ENCODE assay signal across 8 mouse cellular contexts in the genomic region with DNA sequence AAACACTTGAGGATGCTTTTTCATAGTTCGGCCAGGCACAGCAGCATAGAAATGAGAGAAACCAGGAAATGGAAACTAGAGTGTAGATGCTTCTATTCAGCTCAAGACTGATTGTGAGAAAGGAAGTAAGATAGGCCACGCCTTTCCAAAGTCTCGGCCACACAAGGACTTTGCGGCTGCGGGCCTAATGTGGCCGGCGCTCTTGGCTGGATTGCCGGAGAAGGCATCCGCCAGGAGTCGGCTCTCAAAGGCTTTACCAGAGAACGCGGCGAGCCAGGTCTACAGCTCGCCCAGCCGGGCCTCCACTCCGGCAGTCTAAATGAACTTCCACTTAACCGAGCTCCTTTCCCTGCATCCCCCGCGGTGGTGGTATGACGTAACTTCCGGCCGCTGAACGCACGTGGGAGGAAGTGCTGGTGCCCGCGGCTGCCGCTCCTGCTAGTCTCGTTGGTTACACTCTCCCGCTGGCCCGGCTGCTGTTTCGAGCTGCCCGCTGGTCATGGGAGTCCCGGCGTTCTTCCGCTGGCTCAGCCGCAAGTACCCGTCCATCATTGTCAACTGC. TPM values are rescaled to one million over a fixed set of nuclear protein-coding genes. Genes with fewer than 3 reads are reported as not detected.
DNase-seq lines count a peak whose midpoint lies in the region; ATAC-seq and TF ChIP-seq lines count a peak whose summit lies in the region.

Gene Xrn2 (plus strand): TSS at position 374 of the 562 bp plus-strand sequence.

- peak within 1 kb of the TSS; percentile 88 for H3K9ac ChIP-seq in CH12.LX (ENCODE audit: insufficient read depth, low read depth)
- H3K9ac ChIP-seq in forebrain, embryonic 11.5 days (ENCODE audit: low read length) = peak within 1 kb of the TSS; percentile 86
- H3K9ac ChIP-seq in heart, embryonic 16.5 days (ENCODE audit: low read length) = peak within 1 kb of the TSS; percentile 91
- peak within 1 kb of the TSS; percentile 79 for H3K9ac ChIP-seq in liver, embryonic 15.5 days
- H3K9ac ChIP-seq in neural tube, embryonic 12.5 days = peak within 1 kb of the TSS; percentile 88

- no peak; the same call in 1 of the 2 replicates for TF ChIP-seq EP300 in CH12.LX (IDR thresholded peaks at IDR 0.05; ENCODE audit: low read length)

- peak; percentile 93 for DNase-seq in CH12.LX (ENCODE audit: extremely low read depth)
- DNase-seq in c-Kit-positive CD71-positive TER-119-negative erythroid progenitor cells, embryonic 14.5 days (ENCODE audit: low read depth) = peak; percentile 89
- peak; percentile 97 for DNase-seq in forebrain, embryonic 11.5 days (ENCODE audit: low spot score)
- DNase-seq in kidney, postnatal 36 days = peak; percentile 96
- peak; percentile 96 for DNase-seq in telencephalon, adult 2 months (ENCODE audit: low read depth, low spot score)

- TF ChIP-seq RAD21 in CH12.LX (IDR thresholded peaks at IDR 0.05; ENCODE audit: low read depth, low read length) = no peak

- WGBS in forebrain, embryonic 11.5 days = under 1% methylated on average over 37 of the region's 37 CpGs
- under 1% methylated on average over 37 of the region's 37 CpGs for WGBS in heart, embryonic 16.5 days
- WGBS in liver, embryonic 15.5 days (ENCODE audit: insufficient replicate concordance) = 0% methylated on average over 37 of the region's 37 CpGs
- under 1% methylated on average over 37 of the region's 37 CpGs for WGBS in neural tube, embryonic 12.5 days

- H3K4me3 ChIP-seq in CH12.LX (replicated peaks in 1 of 3; ENCODE audit: low read depth in 2 of 3, low read length in 2 of 3, poor library complexity in 1 of 3) = peak within 1 kb of the TSS; percentile 94 to 97 (median 95)
- peak within 1 kb of the TSS; percentile 79 for H3K4me3 ChIP-seq in forebrain, embryonic 11.5 days (ENCODE audit: low read depth, low read length)
- peak within 1 kb of the TSS; percentile 98 for H3K4me3 ChIP-seq in heart, embryonic 16.5 days (ENCODE audit: low read length)
- H3K4me3 ChIP-seq in liver, embryonic 15.5 days (replicated peaks) = peak within 1 kb of the TSS; percentile 80
- H3K4me3 ChIP-seq in neural tube, embryonic 12.5 days = peak within 1 kb of the TSS; percentile 87

- peaks cover 5% of the 10 kb centered on the region for H3K9me3 ChIP-seq in CH12.LX (replicated peaks; ENCODE audit: low read length)
- H3K9me3 ChIP-seq in forebrain, embryonic 11.5 days (ENCODE audit: control insufficient read depth, low read length) = no peaks in the 10 kb centered on the region
- H3K9me3 ChIP-seq in heart, embryonic 16.5 days (replicated peaks; ENCODE audit: control insufficient read depth, low read length) = no peaks in the 10 kb centered on the region
- no peaks in the 10 kb centered on the region for H3K9me3 ChIP-seq in liver, embryonic 15.5 days (replicated peaks)
- no peaks in the 10 kb centered on the region for H3K9me3 ChIP-seq in neural tube, embryonic 12.5 days

- in situ Hi-C loops in CH12.LX (cut with MboI; ENCODE audit: low pct_ligation_motif_present, low pct_unique_long_range_greater_than_20kb, low sequenced_read_pairs) = no loop called here

- dilution Hi-C loops in CH12.LX (cut with MboI; ENCODE audit: extremely low pct_ligation_motif_present, extremely low pct_unique_long_range_greater_than_20kb, low sequenced_read_pairs) = no loop called here

- H3K4me2 ChIP-seq in CH12.LX (ENCODE audit: insufficient read depth, low read depth, poor library complexity, severe bottlenecking) = peak within 1 kb of the TSS; percentile 87
- peak within 1 kb of the TSS; percentile 54 for H3K4me2 ChIP-seq in forebrain, embryonic 11.5 days (ENCODE audit: low read depth, low read length, severe bottlenecking)
- H3K4me2 ChIP-seq in heart, embryonic 16.5 days (ENCODE audit: low read depth, low read length) = peak within 1 kb of the TSS; percentile 83
- peak within 1 kb of the TSS; percentile 95 for H3K4me2 ChIP-seq in liver, embryonic 15.5 days
- peak within 1 kb of the TSS; percentile 66 for H3K4me2 ChIP-seq in neural tube, embryonic 12.5 days (replicated peaks)

- H3K36me3 ChIP-seq in CH12.LX (replicated peaks in 1 of 2; ENCODE audit: control insufficient read depth in 1 of 2, insufficient read depth in 1 of 2, low read length in 1 of 2) = peaks cover 4 to 16% of the 10 kb centered on the region in 2 experiments
- no peaks in the 10 kb centered on the region for H3K36me3 ChIP-seq in forebrain, embryonic 11.5 days (ENCODE audit: control insufficient read depth, insufficient read depth, low read length)
- no peaks in the 10 kb centered on the region for H3K36me3 ChIP-seq in heart, embryonic 16.5 days (ENCODE audit: control insufficient read depth, insufficient read depth)
- 0 out of 2 replicates have a peak, but pooled peaks cover 6% of the 10 kb centered on the region for H3K36me3 ChIP-seq in liver, embryonic 15.5 days (replicated peaks)
- H3K36me3 ChIP-seq in neural tube, embryonic 12.5 days = no peaks in the 10 kb centered on the region

- peak; percentile 94 for ATAC-seq in forebrain, embryonic 11.5 days (replicated peaks; ENCODE audit: low FRiP score)
- peak; percentile 92 for ATAC-seq in heart, embryonic 16.5 days (replicated peaks; ENCODE audit: extremely low read depth, insufficient read depth, low FRiP score)
- peak; percentile 94 for ATAC-seq in liver, embryonic 15.5 days (ENCODE audit: insufficient read depth)
- peak; percentile 97 for ATAC-seq in neural tube, embryonic 12.5 days (ENCODE audit: low FRiP score, low read depth)

- peaks cover 9 to 38% of the 10 kb centered on the region in 2 experiments; a peak in 3 of 4 replicates for H3K4me1 ChIP-seq in CH12.LX (ENCODE audit: control insufficient read depth in 1 of 2, insufficient read depth in 2 of 2)
- no peaks in the 10 kb centered on the region; the same call in 1 of the 2 replicates for H3K4me1 ChIP-seq in forebrain, embryonic 11.5 days (replicated peaks; ENCODE audit: control insufficient read depth, insufficient read depth, low read length)
- peaks cover 16% of the 10 kb centered on the region for H3K4me1 ChIP-seq in heart, embryonic 16.5 days (ENCODE audit: control insufficient read depth, insufficient read depth, low read length)
- H3K4me1 ChIP-seq in liver, embryonic 15.5 days (replicated peaks) = peaks cover 38% of the 10 kb centered on the region
- H3K4me1 ChIP-seq in neural tube, embryonic 12.5 days = peaks cover 20% of the 10 kb centered on the region

- no peaks in the 10 kb centered on the region for H3K27me3 ChIP-seq in CH12.LX (replicated peaks)
- H3K27me3 ChIP-seq in forebrain, embryonic 11.5 days (ENCODE audit: control insufficient read depth, insufficient read depth, low read length) = no peaks in the 10 kb centered on the region
- H3K27me3 ChIP-seq in heart, embryonic 16.5 days (ENCODE audit: control insufficient read depth, insufficient read depth, low read length) = no peaks in the 10 kb centered on the region
- H3K27me3 ChIP-seq in liver, embryonic 15.5 days = no peaks in the 10 kb centered on the region
- H3K27me3 ChIP-seq in neural tube, embryonic 12.5 days (replicated peaks) = no peaks in the 10 kb centered on the region

- TF ChIP-seq CTCF in CH12.LX (conservative IDR thresholded peaks at IDR 0.05 in 1 of 2, IDR thresholded peaks at IDR 0.05 in 1 of 2; ENCODE audit: low read depth in 2 of 2, low read length in 2 of 2) = 0 out of 4 replicates have a peak, but pooled peaks of 1 of the 2 experiments have one; percentile 1

- peak within 1 kb of the TSS; percentile 89 for H3K27ac ChIP-seq in CH12.LX (ENCODE audit: insufficient read depth, low read depth)
- H3K27ac ChIP-seq in forebrain, embryonic 11.5 days (ENCODE audit: low read depth, low read length) = peak within 1 kb of the TSS; percentile 97
- H3K27ac ChIP-seq in heart, embryonic 16.5 days (ENCODE audit: low read length) = peak within 1 kb of the TSS; percentile 99
- H3K27ac ChIP-seq in liver, embryonic 15.5 days (replicated peaks) = peak within 1 kb of the TSS; percentile 92
- peak within 1 kb of the TSS; percentile 96 for H3K27ac ChIP-seq in neural tube, embryonic 12.5 days

- H3K79me2 ChIP-seq in CH12.LX (replicated peaks; ENCODE audit: control insufficient read depth, extremely low read depth, insufficient read depth, poor library complexity, severe bottlenecking) = peaks cover 45% of the 10 kb centered on the region

- peak; percentile 88 for TF ChIP-seq POLR2A in CH12.LX (IDR thresholded peaks at IDR 0.05; ENCODE audit: low read depth, low read length)

TF ChIP-seq in CH12.LX, 34 proteins besides CTCF, POLR2A, EP300 and RAD21 (continues in another document):
- TF ChIP-seq POLR2AphosphoS2 (IDR thresholded peaks at IDR 0.05; ENCODE audit: low read depth, low read length) = 0 out of 2 replicates have a peak, but pooled peaks have one; percentile 60
- TF ChIP-seq BHLHE40 (IDR thresholded peaks at IDR 0.05; ENCODE audit: low read depth, low read length) = peak; percentile 81
- peak; percentile 90 for TF ChIP-seq ELF1 (IDR thresholded peaks at IDR 0.05; ENCODE audit: low read depth, low read length)
- TF ChIP-seq UBTF (IDR thresholded peaks at IDR 0.05; ENCODE audit: low read depth, low read length) = no peak
- TF ChIP-seq SIN3A (IDR thresholded peaks at IDR 0.05; ENCODE audit: low read length) = peak; percentile 88
- peak; percentile 84 for TF ChIP-seq USF1 (IDR thresholded peaks at IDR 0.05; ENCODE audit: low read depth, low read length)
- peak; percentile 94 for TF ChIP-seq ZMIZ1 (IDR thresholded peaks at IDR 0.05; ENCODE audit: low read depth, low read length)
- peak; percentile 86 for TF ChIP-seq ZNF384 (IDR thresholded peaks at IDR 0.05; ENCODE audit: low read depth, low read length)
- no peak for TF ChIP-seq CHD2 (IDR thresholded peaks at IDR 0.05; ENCODE audit: low read length)
- peak; percentile 88 for TF ChIP-seq MYC (IDR thresholded peaks at IDR 0.05; ENCODE audit: low read depth, low read length)
- peak; percentile 86 for TF ChIP-seq HCFC1 (IDR thresholded peaks at IDR 0.05; ENCODE audit: low read depth, low read length)
- TF ChIP-seq TCF12 (IDR thresholded peaks at IDR 0.05; ENCODE audit: low read depth, low read length) = peak; percentile 58
- TF ChIP-seq KAT2A (IDR thresholded peaks at IDR 0.05; ENCODE audit: insufficient replicate concordance, low read length) = peak; percentile 75; the same call in 1 of the 2 replicates
- peak; percentile 95 for TF ChIP-seq TBP (conservative IDR thresholded peaks at IDR 0.05; ENCODE audit: low read depth, low read length)
- no peak for TF ChIP-seq GABPA (IDR thresholded peaks at IDR 0.05; ENCODE audit: insufficient replicate concordance, low read depth, low read length)
- TF ChIP-seq USF2 (conservative IDR thresholded peaks at IDR 0.05; ENCODE audit: low read depth, low read length) = peak; percentile 50

RNA-seq across cellular contexts. Expression of gene Xrn2, which starts in this region (rescaled TPM):
- total RNA-seq in CH12.LX (2012; rRNA removed) (114 and 137 TPM in 2 replicates), CH12.LX (2014; rRNA removed) (106 and 130 TPM in 2 replicates)
- polyA plus RNA-seq in CH12.LX (2012; ENCODE audit: insufficient read length, low read depth) = 103 and 115 TPM in 2 replicates
- polyA plus RNA-seq in forebrain, embryonic 11.5 days (2014; fragmentation: Nextera tagmentation; extraction: Ambion mirVana) = 102 and 110 TPM in 2 replicates
- 42.5 and 44.2 TPM in 2 replicates for polyA plus RNA-seq in heart, embryonic 16.5 days (2015; fragmentation: Nextera tagmentation; extraction: Ambion mirVana)
- polyA plus RNA-seq in liver, embryonic 15.5 days (2015; fragmentation: Nextera tagmentation; extraction: Ambion mirVana) = 23.7 and 24.3 TPM in 2 replicates
- 85.4 and 91.7 TPM in 2 replicates for polyA plus RNA-seq in neural tube, embryonic 12.5 days (2016; fragmentation: Nextera tagmentation; extraction: Ambion mirVana)

Comparison
In these comparisons a context has a peak if more than half of its experiments do, and no peak if none do; other contexts are left out.
1. Peak in every context shown above with its lines: DNase-seq, ATAC-seq, H3K4me3 ChIP-seq and H3K27ac ChIP-seq.